17 mouse cellular contexts compared by ENCODE assay signal in the genomic region with DNA sequence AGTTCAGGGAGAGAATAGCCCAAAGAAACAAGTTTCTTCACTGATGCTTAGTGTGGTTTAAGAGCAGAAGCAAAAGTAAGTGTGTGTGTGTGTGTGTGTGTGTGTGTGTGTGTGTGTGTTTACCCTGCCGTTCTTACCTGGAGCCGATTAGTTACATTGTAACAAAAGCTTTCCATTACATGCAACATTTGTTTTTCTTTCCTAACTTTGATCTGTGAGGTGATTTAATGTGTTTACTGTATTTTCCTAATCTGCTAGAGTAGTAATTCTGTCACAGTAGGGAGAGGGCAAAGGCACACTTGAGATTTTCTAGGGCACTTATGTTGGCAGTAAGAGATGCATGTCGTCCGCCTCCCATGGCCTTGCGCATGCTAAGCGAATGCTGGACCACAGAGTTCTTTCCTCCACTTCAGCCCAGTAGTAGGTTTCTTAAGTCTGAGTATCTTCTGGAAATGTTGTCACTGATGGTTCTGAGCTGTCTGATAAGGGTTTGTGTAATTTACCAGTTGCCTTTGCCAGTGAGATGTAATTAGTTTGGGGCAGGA. TPM values are rescaled to one million over a fixed set of nuclear protein-coding genes. Genes with fewer than 3 reads are reported as not detected.
A peak's percentile ranks its signal among the peaks of the same experiment; 100 is the strongest.
DNase-seq lines count a peak whose midpoint lies in the region; ATAC-seq lines count a peak whose summit lies in the region.
"Had no signal": no experiment of that assay in that cellular context is flagged by ENCODE, and none has a peak within 500 bp of the region (broad histone marks: within the 10 kb centered on the region; RNA-seq: fewer than 3 reads in every experiment).

No protein-coding gene starts in this region.

- DNase-seq in forebrain, embryonic 11.5 days (ENCODE audit: low spot score) = no peak
- no peak for DNase-seq in liver
- DNase-seq in CD4-positive, CD25-positive, alpha-beta regulatory T cell, adult 2 months (ENCODE audit: low read depth, low spot score) = peak; percentile 49
- no peak for DNase-seq in limb, embryonic 11.5 days (ENCODE audit: low spot score)
- no peak for DNase-seq in kidney, adult 9 months
- DNase-seq in left cerebral cortex, postnatal 25 days (ENCODE audit: low spot score in 2 of 2) = no peak
- DNase-seq: adrenal gland, postnatal 36 days; cerebellum, adult 11-12 months; cerebellum, postnatal 14 days; heart, postnatal 10 days; kidney, adult 8-10 months; kidney, postnatal 36 days; right cerebral cortex, postnatal 4 days had no signal

- no peaks in the 10 kb centered on the region for H3K27me3 ChIP-seq in forebrain, embryonic 13.5 days
- no peaks in the 10 kb centered on the region for H3K27me3 ChIP-seq in forebrain, embryonic 11.5 days (ENCODE audit: control insufficient read depth, insufficient read depth, low read length)
- H3K27me3 ChIP-seq in liver, embryonic 12.5 days (replicated peaks) = no peaks in the 10 kb centered on the region
- no peaks in the 10 kb centered on the region for H3K27me3 ChIP-seq in limb, embryonic 11.5 days (ENCODE audit: control insufficient read depth, insufficient read depth, low read length)
- H3K27me3 ChIP-seq: hindbrain, embryonic 12.5 days; limb, embryonic 15.5 days had no signal

- no peak overlapping the region for H3K9ac ChIP-seq in forebrain, embryonic 13.5 days
- H3K9ac ChIP-seq in forebrain, embryonic 11.5 days (ENCODE audit: low read length) = no peak overlapping the region
- H3K9ac ChIP-seq in liver, embryonic 12.5 days = peak overlapping the region; percentile 4; the same call in 1 of the 2 replicates
- no peak overlapping the region for H3K9ac ChIP-seq in limb, embryonic 11.5 days (ENCODE audit: low read length)
- H3K9ac ChIP-seq: hindbrain, embryonic 12.5 days; limb, embryonic 15.5 days had no signal

- no peak overlapping the region; the same call in 1 of the 2 replicates for H3K4me2 ChIP-seq in forebrain, embryonic 13.5 days
- no peak overlapping the region for H3K4me2 ChIP-seq in forebrain, embryonic 11.5 days (ENCODE audit: low read depth, low read length, severe bottlenecking)
- H3K4me2 ChIP-seq in liver, embryonic 12.5 days = no peak overlapping the region
- H3K4me2 ChIP-seq in limb, embryonic 11.5 days (ENCODE audit: low read depth, severe bottlenecking) = peak overlapping the region; percentile 2; the same call in 1 of the 2 replicates
- H3K4me2 ChIP-seq: hindbrain, embryonic 12.5 days; limb, embryonic 15.5 days had no signal

- no peak for ATAC-seq in forebrain, embryonic 13.5 days
- no peak for ATAC-seq in forebrain, embryonic 11.5 days (replicated peaks; ENCODE audit: low FRiP score)
- ATAC-seq in liver, embryonic 12.5 days = no peak
- ATAC-seq in limb, embryonic 11.5 days (ENCODE audit: insufficient number of reproducible peaks, low FRiP score, low TSS enrichment, low read depth) = no peak

- peaks cover 64% of the 10 kb centered on the region for H3K4me1 ChIP-seq in forebrain, embryonic 13.5 days
- H3K4me1 ChIP-seq in forebrain, embryonic 11.5 days (replicated peaks; ENCODE audit: control insufficient read depth, insufficient read depth, low read length) = peaks cover 17% of the 10 kb centered on the region
- peaks cover 87% of the 10 kb centered on the region for H3K4me1 ChIP-seq in liver, embryonic 12.5 days
- H3K4me1 ChIP-seq in limb, embryonic 11.5 days (ENCODE audit: control insufficient read depth, insufficient read depth, low read length) = peaks cover 28% of the 10 kb centered on the region

- no peaks in the 10 kb centered on the region for H3K9me3 ChIP-seq in forebrain, embryonic 13.5 days (replicated peaks)
- H3K9me3 ChIP-seq in forebrain, embryonic 11.5 days (ENCODE audit: control insufficient read depth, low read length) = no peaks in the 10 kb centered on the region
- no peaks in the 10 kb centered on the region for H3K9me3 ChIP-seq in liver, embryonic 12.5 days (replicated peaks)
- H3K9me3 ChIP-seq in limb, embryonic 11.5 days (ENCODE audit: control insufficient read depth, low read length) = no peaks in the 10 kb centered on the region
- H3K9me3 ChIP-seq: hindbrain, embryonic 12.5 days; limb, embryonic 15.5 days had no signal

- WGBS in forebrain, embryonic 13.5 days = 86% methylated on average over 6 of the region's 6 CpGs
- 88% methylated on average over 6 of the region's 6 CpGs for WGBS in forebrain, embryonic 11.5 days
- WGBS in liver, embryonic 12.5 days (ENCODE audit: insufficient replicate concordance) = 76% methylated on average over 6 of the region's 6 CpGs
- 76% methylated on average over 6 of the region's 6 CpGs for WGBS in limb, embryonic 11.5 days

- intact Hi-C loops in left cerebral cortex, postnatal 25 days (cut with DNase I) = no loop called here

- no peaks in the 10 kb centered on the region for H3K36me3 ChIP-seq in forebrain, embryonic 13.5 days (ENCODE audit: poor library complexity, severe bottlenecking)
- H3K36me3 ChIP-seq in forebrain, embryonic 11.5 days (ENCODE audit: control insufficient read depth, insufficient read depth, low read length) = no peaks in the 10 kb centered on the region
- peaks cover 5% of the 10 kb centered on the region for H3K36me3 ChIP-seq in liver, embryonic 12.5 days
- no peaks in the 10 kb centered on the region for H3K36me3 ChIP-seq in limb, embryonic 11.5 days (ENCODE audit: control insufficient read depth, insufficient read depth, low read length)
- H3K36me3 ChIP-seq: hindbrain, embryonic 12.5 days; limb, embryonic 15.5 days had no signal

- H3K4me3 ChIP-seq in forebrain, embryonic 13.5 days = no peak overlapping the region
- H3K4me3 ChIP-seq in forebrain, embryonic 11.5 days (ENCODE audit: low read depth, low read length) = no peak overlapping the region
- no peak overlapping the region for H3K4me3 ChIP-seq in liver, embryonic 12.5 days
- no peak overlapping the region for H3K4me3 ChIP-seq in limb, embryonic 11.5 days (ENCODE audit: low read depth, low read length)
- H3K4me3 ChIP-seq: hindbrain, embryonic 12.5 days; limb, embryonic 15.5 days had no signal

- H3K27ac ChIP-seq in forebrain, embryonic 13.5 days = 0 out of 2 replicates have a peak overlapping the region, but pooled peaks have one; percentile 14
- H3K27ac ChIP-seq in forebrain, embryonic 11.5 days (ENCODE audit: low read depth, low read length) = no peak overlapping the region
- H3K27ac ChIP-seq in liver, embryonic 12.5 days = no peak overlapping the region
- no peak overlapping the region for H3K27ac ChIP-seq in limb, embryonic 11.5 days (replicated peaks; ENCODE audit: low read depth, low read length)
- H3K27ac ChIP-seq: hindbrain, embryonic 12.5 days; limb, embryonic 15.5 days had no signal

RNA-seq across cellular contexts. Expression of a gene that starts 28.0 kb away (rescaled TPM):
- polyA plus RNA-seq in forebrain, embryonic 13.5 days (2015; fragmentation: Nextera tagmentation; extraction: Ambion mirVana) = 17.8 and 18.6 TPM in 2 replicates
- 15.1 and 15.5 TPM in 2 replicates for polyA plus RNA-seq in forebrain, embryonic 11.5 days (2014; fragmentation: Nextera tagmentation; extraction: Ambion mirVana)
- polyA plus RNA-seq in liver, embryonic 12.5 days (2016; fragmentation: Nextera tagmentation; extraction: Ambion mirVana) = 13.0 and 13.8 TPM in 2 replicates
- polyA plus RNA-seq in limb, embryonic 11.5 days (2014; fragmentation: Nextera tagmentation; extraction: Ambion mirVana) = 15.1 and 16.5 TPM in 2 replicates
- total RNA-seq in left cerebral cortex, postnatal 25 days (2021) = 100 to 1,000 TPM; 101 to 104 TPM
